Mouse (Mus musculus) neural tube, embryonic 15.5 days (tissue): ENCODE results near the gene Yap1. TPM values are rescaled to one million over a fixed set of nuclear protein-coding genes. Genes with fewer than 3 reads are reported as not detected.

Source experiments
- ATAC-seq: fragments of 200-750 bp; cut with Nextera tagmentation; 2 replicates; pipeline ENCODE4 v1.8.0; 2017; ENCODE audit warnings: mild to moderate bottlenecking, moderate TSS enrichment, moderate library complexity; ENCODE audit not compliant: low FRiP score
- H3K27ac ChIP-seq: fragments of 300-500 bp; sonication (generic); replicated peaks from 2 replicates; pipeline ENCODE4 v1.5.1; 2015; ENCODE audit warnings: mild to moderate bottlenecking, inconsistent platforms
- H3K27me3 ChIP-seq: fragments of 300-500 bp; sonication (generic); replicated peaks from 2 replicates; pipeline ENCODE4 v1.6.1; 2015; ENCODE audit warnings: inconsistent platforms
- H3K36me3 ChIP-seq: fragments of 300-500 bp; sonication (generic); 2 replicates; pipeline ENCODE4 v1.6.1; 2015; ENCODE audit warnings: inconsistent platforms
- H3K4me1 ChIP-seq: fragments of 300-500 bp; sonication (generic); 2 replicates; pipeline ENCODE4 v1.6.1; 2015; ENCODE audit warnings: inconsistent platforms
- H3K4me2 ChIP-seq: fragments of 300-500 bp; sonication (generic); 2 replicates; pipeline ENCODE4 v1.6.1; 2015; ENCODE audit warnings: inconsistent platforms, mild to moderate bottlenecking, moderate library complexity
- H3K4me3 ChIP-seq: fragments of 300-500 bp; sonication (generic); replicated peaks from 2 replicates; pipeline ENCODE4 v1.5.1; 2015; ENCODE audit warnings: mild to moderate bottlenecking, inconsistent platforms
- H3K9ac ChIP-seq: fragments of 300-500 bp; sonication (generic); replicated peaks from 2 replicates; pipeline ENCODE4 v1.6.1; 2015; ENCODE audit warnings: mild to moderate bottlenecking, inconsistent platforms
- H3K9me3 ChIP-seq: fragments of 300-500 bp; sonication (generic); replicated peaks from 2 replicates; pipeline ENCODE4 v1.6.1; 2016; ENCODE audit warnings: inconsistent platforms
- WGBS: fragments of 180-500 bp; shearing (Covaris S2); methylation state at CpG from one replicate; pipeline ENCODE4 v1.1.7; 2015; ENCODE audit warnings: mixed read lengths; 5-methylcytosine and 5-hydroxymethylcytosine counted together
- polyA plus RNA-seq: library from polyadenylated mRNA; unstranded; fragments of >200 nt; fragmentation: Nextera tagmentation; extraction: Ambion mirVana; gene quantifications from 2 replicates; pipeline ENCODE4 v1.2.1, GENCODE M21; 2015

Gene Yap1
- polyA plus RNA-seq, 1 experiment from 2014 or later: 6.8 TPM

GRCm38 (mm10) chr9:7950211-7950644 is 54.2 kb downstream of the Yap1 start:
- WGBS: 87% methylated on average over 7 of the region's 7 CpGs

GRCm38 (mm10) chr9:7947946-7948345 is 56.5 kb downstream of the Yap1 start:
- H3K9me3 ChIP-seq: no peaks in the 10 kb centered on the region
- WGBS: 86% methylated on average over 4 of the region's 4 CpGs
- H3K27ac ChIP-seq: no peak overlapping the region
- no peak overlapping the region for H3K9ac ChIP-seq
- H3K4me3 ChIP-seq: no peak overlapping the region
- H3K36me3 ChIP-seq: no peaks in the 10 kb centered on the region
- H3K4me1 ChIP-seq: no peaks in the 10 kb centered on the region
- no peak for ATAC-seq
- H3K4me2 ChIP-seq: no peak overlapping the region
- no peaks in the 10 kb centered on the region for H3K27me3 ChIP-seq

More at GRCm38 (mm10) chr9:7950211-7950644, 54.2 kb downstream of the Yap1 start:
- no peaks in the 10 kb centered on the region for H3K36me3 ChIP-seq
- no peak for ATAC-seq
- H3K4me2 ChIP-seq: no peak overlapping the region
- H3K4me3 ChIP-seq: no peak overlapping the region
- no peak overlapping the region for H3K27ac ChIP-seq
- H3K9ac ChIP-seq: no peak overlapping the region
- no peaks in the 10 kb centered on the region for H3K27me3 ChIP-seq
- no peaks in the 10 kb centered on the region for H3K9me3 ChIP-seq
- no peaks in the 10 kb centered on the region for H3K4me1 ChIP-seq

GRCm38 (mm10) chr9:7943796-7944462 is 60.5 kb downstream of the Yap1 start:
- 92% methylated on average over 7 of the region's 7 CpGs for WGBS
- Histone ChIP-seq H3K9me3 (no peaks in the 10 kb centered on the region), H3K4me1 (no peaks in the 10 kb centered on the region), H3K36me3 (no peaks in the 10 kb centered on the region), H3K9ac (no peak overlapping the region), H3K27ac (no peak overlapping the region), H3K4me2 (no peak overlapping the region), H3K27me3 (no peaks in the 10 kb centered on the region), H3K4me3 (no peak overlapping the region)
- ATAC-seq: no peak

- Histone ChIP-seq H3K36me3 (no peaks in the 10 kb centered on the region), H3K27me3 (no peaks in the 10 kb centered on the region), H3K4me2 (no peak overlapping the region), H3K4me1 (no peaks in the 10 kb centered on the region), H3K27ac (no peak overlapping the region), H3K4me3 (no peak overlapping the region), H3K9me3 (no peaks in the 10 kb centered on the region), H3K9ac (no peak overlapping the region)
- no peak for ATAC-seq
- WGBS: 98% methylated on average over 8 of the region's 8 CpGs
Observed at GRCm38 (mm10) chr9:7942701-7943100, 61.7 kb downstream of the Yap1 start.

DNA sequence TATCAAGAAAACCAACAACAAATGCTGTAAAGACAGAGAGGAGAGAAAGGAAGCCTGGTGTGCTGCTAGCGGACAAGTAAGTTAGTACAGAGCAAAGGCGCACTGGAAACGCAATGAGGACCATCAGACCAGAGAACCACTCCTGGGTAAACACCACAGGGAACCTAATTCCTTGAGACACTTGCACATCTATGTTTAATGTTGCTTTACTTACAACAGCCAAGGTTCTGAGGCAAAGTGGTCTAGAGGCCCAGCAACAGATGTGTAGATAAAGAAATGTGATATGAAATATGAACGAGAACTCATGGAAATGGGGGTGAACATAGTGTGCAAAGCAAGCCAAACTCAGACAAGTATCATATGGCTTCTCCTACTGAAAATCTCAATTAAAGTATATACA is 64.3 kb downstream of the Yap1 start:
- Histone ChIP-seq H3K9me3 (no peaks in the 10 kb centered on the region), H3K4me3 (no peak overlapping the region), H3K27ac (no peak overlapping the region), H3K9ac (no peak overlapping the region), H3K4me1 (no peaks in the 10 kb centered on the region), H3K36me3 (peaks cover 6% of the 10 kb centered on the region; the same call in 1 of the 2 replicates), H3K4me2 (no peak overlapping the region), H3K27me3 (no peaks in the 10 kb centered on the region)
- 91% methylated on average over 4 of the region's 4 CpGs for WGBS
- no peak for ATAC-seq

DNA sequence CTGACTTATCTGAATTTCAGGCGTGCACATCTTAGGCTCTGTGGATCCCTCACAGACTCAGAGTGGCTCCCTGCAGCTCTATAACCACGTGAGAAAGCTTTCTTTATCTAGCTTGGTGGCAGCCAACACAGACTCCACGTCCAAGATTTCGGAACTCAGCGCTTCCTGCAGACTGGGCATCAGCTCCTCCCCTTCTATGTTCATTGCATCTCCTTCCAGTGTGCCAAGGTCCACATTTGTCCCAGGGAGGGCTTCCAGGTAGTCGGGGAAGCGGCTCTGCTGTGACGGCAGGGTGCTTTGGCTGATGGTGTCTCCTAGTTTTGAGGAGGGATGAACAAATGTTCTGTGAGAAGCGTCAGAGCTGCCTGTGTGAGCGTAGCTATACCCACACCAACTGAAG is 70.0 kb downstream of the Yap1 start:
- Histone ChIP-seq H3K4me1 (0 out of 2 replicates have a peak, but pooled peaks cover 3% of the 10 kb centered on the region), H3K9me3 (no peaks in the 10 kb centered on the region), H3K36me3 (peaks cover 31% of the 10 kb centered on the region), H3K27me3 (no peaks in the 10 kb centered on the region), H3K27ac (no peak overlapping the region), H3K4me3 (no peak overlapping the region), H3K4me2 (no peak overlapping the region), H3K9ac (no peak overlapping the region)
- ATAC-seq: no peak
- 97% methylated on average over 10 of the region's 10 CpGs for WGBS

GRCm38 (mm10) chr9:7929552-7929951 is 74.8 kb downstream of the Yap1 start:
- Histone ChIP-seq H3K4me3 (no peak overlapping the region), H3K9ac (no peak overlapping the region), H3K27ac (0 out of 2 replicates have a peak overlapping the region, but pooled peaks have one; percentile 6), H3K27me3 (no peaks in the 10 kb centered on the region), H3K4me1 (0 out of 2 replicates have a peak, but pooled peaks cover 3% of the 10 kb centered on the region), H3K36me3 (peaks cover 24% of the 10 kb centered on the region), H3K4me2 (no peak overlapping the region), H3K9me3 (no peaks in the 10 kb centered on the region)
- WGBS: 65% methylated on average over 6 of the region's 6 CpGs
- ATAC-seq: peak; percentile 38; the same call in 1 of the 2 replicates

- no peak for ATAC-seq
- WGBS: 81% methylated on average over 3 of the region's 3 CpGs
- H3K27ac ChIP-seq: no peak overlapping the region
Observed at GRCm38 (mm10) chr9:7928866-7929265, 75.5 kb downstream of the Yap1 start.

DNA sequence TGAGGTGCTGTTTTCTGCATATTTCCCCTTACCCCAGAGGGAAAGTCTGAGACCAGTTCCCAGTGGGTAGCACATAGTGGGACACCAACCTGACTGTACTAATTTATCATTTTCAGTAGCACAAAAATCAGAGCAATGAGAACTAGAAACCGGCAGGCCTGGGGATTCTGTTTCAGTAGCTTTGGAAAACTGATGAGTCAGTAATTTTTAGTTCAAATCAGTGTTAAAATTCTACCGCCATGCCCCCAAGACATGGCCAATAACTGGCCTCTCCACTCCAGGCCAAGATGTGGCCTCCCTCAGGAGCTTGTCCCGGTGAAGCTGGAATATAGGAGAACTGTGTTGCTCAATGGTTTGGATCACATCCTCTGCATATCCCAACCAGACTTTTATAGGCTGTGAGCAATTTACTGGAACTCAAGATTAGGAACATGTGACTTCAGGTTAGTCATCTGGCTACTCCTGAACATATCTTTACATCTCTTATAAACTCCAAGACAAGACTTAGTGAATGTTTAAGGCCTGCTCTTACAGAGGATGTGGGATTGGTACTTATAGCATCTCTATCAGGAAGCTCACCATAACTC is 76.1 kb downstream of the Yap1 start:
- H3K4me1 ChIP-seq: 0 out of 2 replicates have a peak, but pooled peaks cover 3% of the 10 kb centered on the region
- ATAC-seq: no peak
- 91% methylated on average over 3 of the region's 3 CpGs for WGBS
- no peak overlapping the region for H3K4me2 ChIP-seq
- no peaks in the 10 kb centered on the region for H3K27me3 ChIP-seq
- no peak overlapping the region for H3K4me3 ChIP-seq
- H3K27ac ChIP-seq: no peak overlapping the region
- H3K9ac ChIP-seq: no peak overlapping the region
- peaks cover 15% of the 10 kb centered on the region for H3K36me3 ChIP-seq
- H3K9me3 ChIP-seq: no peaks in the 10 kb centered on the region

More at GRCm38 (mm10) chr9:7928866-7929265, 75.5 kb downstream of the Yap1 start:
- Histone ChIP-seq H3K9me3 (no peaks in the 10 kb centered on the region), H3K4me2 (no peak overlapping the region), H3K27me3 (no peaks in the 10 kb centered on the region), H3K36me3 (peaks cover 18% of the 10 kb centered on the region), H3K4me3 (no peak overlapping the region), H3K9ac (no peak overlapping the region), H3K4me1 (0 out of 2 replicates have a peak, but pooled peaks cover 3% of the 10 kb centered on the region)

- peak overlapping the region; percentile 24; the same call in 1 of the 2 replicates for H3K4me3 ChIP-seq
- no peaks in the 10 kb centered on the region for H3K27me3 ChIP-seq
- 0 out of 2 replicates have a peak overlapping the region, but pooled peaks have one; percentile 9 for H3K27ac ChIP-seq
- H3K9ac ChIP-seq: no peak overlapping the region
- no peaks in the 10 kb centered on the region for H3K36me3 ChIP-seq
- peak overlapping the region; percentile 54 for H3K4me2 ChIP-seq
- no peaks in the 10 kb centered on the region for H3K9me3 ChIP-seq
- 60% methylated on average over 8 of the region's 8 CpGs for WGBS
- ATAC-seq: no peak
- peaks cover 8% of the 10 kb centered on the region for H3K4me1 ChIP-seq
Observed at GRCm38 (mm10) chr9:7914925-7915324, 89.5 kb downstream of the Yap1 start.

DNA sequence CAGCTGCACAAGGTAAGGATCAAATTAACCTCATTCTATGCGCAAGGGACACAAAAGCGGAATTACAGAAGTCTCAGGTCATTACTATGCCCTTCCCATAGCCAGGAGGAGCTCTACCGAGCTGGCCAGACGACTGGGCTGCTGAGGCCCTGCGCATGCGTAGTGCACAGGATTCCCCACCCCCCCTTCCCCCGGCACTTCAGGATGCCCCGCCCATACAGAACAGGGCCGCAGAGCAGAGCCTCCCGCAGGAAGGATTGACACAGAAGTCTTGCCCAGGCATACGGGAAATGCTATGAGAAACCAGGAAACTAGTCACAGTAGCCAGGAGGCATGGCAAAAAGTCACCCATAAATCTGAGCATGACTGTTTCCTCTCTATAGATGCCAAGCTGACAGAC is 89.9 kb downstream of the Yap1 start:
- Histone ChIP-seq H3K9ac (peak overlapping the region; percentile 4; the same call in 1 of the 2 replicates), H3K9me3 (no peaks in the 10 kb centered on the region), H3K36me3 (no peaks in the 10 kb centered on the region), H3K27ac (0 out of 2 replicates have a peak overlapping the region, but pooled peaks have one; percentile 30), H3K4me3 (peak overlapping the region; percentile 24), H3K27me3 (no peaks in the 10 kb centered on the region), H3K4me1 (peaks cover 8% of the 10 kb centered on the region), H3K4me2 (peak overlapping the region; percentile 54)
- WGBS: 4% methylated on average over 11 of the region's 11 CpGs
- ATAC-seq: peak; percentile 97

DNA sequence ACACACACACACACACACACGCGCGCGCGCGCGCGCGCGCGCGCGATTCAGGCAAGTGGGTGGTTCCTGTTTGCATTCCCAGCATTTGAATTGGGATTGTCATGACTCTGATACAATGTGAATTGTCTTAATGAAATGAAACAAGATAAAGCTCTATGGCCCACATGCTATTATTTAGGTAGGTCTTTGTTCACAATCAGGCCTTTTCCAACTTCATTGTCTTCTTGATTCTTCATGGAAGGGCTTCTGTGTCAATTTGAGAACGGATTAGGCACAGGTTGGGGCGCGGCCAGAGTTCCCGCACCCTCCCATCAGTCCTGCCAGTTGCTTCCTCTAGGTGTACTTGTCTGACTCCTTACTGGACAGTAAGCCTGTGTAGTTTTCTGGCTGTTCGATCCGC is 90.4 kb downstream of the Yap1 start:
- H3K9me3 ChIP-seq: no peaks in the 10 kb centered on the region
- 0 out of 2 replicates have a peak overlapping the region, but pooled peaks have one; percentile 30 for H3K27ac ChIP-seq
- no peaks in the 10 kb centered on the region for H3K27me3 ChIP-seq
- peak; percentile 67 for ATAC-seq
- H3K4me1 ChIP-seq: peaks cover 8% of the 10 kb centered on the region
- whole genome bisulfite sequencing: 68% methylated on average over 19 of the region's 19 CpGs
- H3K36me3 ChIP-seq: no peaks in the 10 kb centered on the region
- peak overlapping the region; percentile 54 for H3K4me2 ChIP-seq
- peak overlapping the region; percentile 4; the same call in 1 of the 2 replicates for H3K9ac ChIP-seq
- H3K4me3 ChIP-seq: peak overlapping the region; percentile 24
